Mouse (Mus musculus) brown adipose tissue, adult 24 weeks (tissue): ENCODE measurements around the gene Wfdc11. TPM values are rescaled to one million over a fixed set of nuclear protein-coding genes. Genes with fewer than 3 reads are reported as not detected.

Experiments used
- polyA plus RNA-seq: library from polyadenylated mRNA; stranded (reverse); fragments of >200 nt; gene quantifications from 2 replicates; pipeline ENCODE4 v1.2.4, GENCODE M21; 2012; ENCODE audit not compliant: missing spikeins, insufficient read depth, insufficient read length

Gene Wfdc11
- polyA plus RNA-seq, 1 experiment: not detected

Other genes starting within 250 kb of the Wfdc11 start
- gene Sdc4, start 230.2 kb downstream of the Wfdc11 start, polyA plus RNA-seq: 34.7 and 37.6 TPM in 2 replicates
- gene Sys1, start 217.1 kb downstream of the Wfdc11 start, polyA plus RNA-seq: 24.4 and 27.2 TPM in 2 replicates
- 2.4 TPM in 1 of 2 replicates, not detected in the other for gene Gm20458, start 213.1 kb downstream of the Wfdc11 start, polyA plus RNA-seq
- not detected in 2 replicates for gene Trp53tg5, start 200.4 kb downstream of the Wfdc11 start, polyA plus RNA-seq
- 23.0 and 26.8 TPM in 2 replicates for gene Dbndd2, start 188.0 kb downstream of the Wfdc11 start, polyA plus RNA-seq
- gene Pigt, start 176.6 kb downstream of the Wfdc11 start, polyA plus RNA-seq: 15.7 and 21.6 TPM in 2 replicates
- gene Wfdc2, start 111.7 kb downstream of the Wfdc11 start, polyA plus RNA-seq: not detected in 2 replicates
- not detected in 2 replicates for gene Spint3, start 100.6 kb downstream of the Wfdc11 start, polyA plus RNA-seq
- not detected in 2 replicates for gene Wfdc6a, start 88.6 kb downstream of the Wfdc11 start, polyA plus RNA-seq
- gene Eppin, start 80.5 kb downstream of the Wfdc11 start, polyA plus RNA-seq: not detected in 2 replicates
- not detected in 2 replicates for gene Wfdc6b, start 60.6 kb downstream of the Wfdc11 start, polyA plus RNA-seq
- not detected in 2 replicates for gene Wfdc8, start 60.5 kb downstream of the Wfdc11 start, polyA plus RNA-seq
- not detected in 2 replicates for gene Wfdc16, start 35.3 kb downstream of the Wfdc11 start, polyA plus RNA-seq
- gene Wfdc10, start 18.0 kb downstream of the Wfdc11 start, polyA plus RNA-seq: not detected in 2 replicates
- not detected in 2 replicates for gene Wfdc9, start 17.5 kb downstream of the Wfdc11 start, polyA plus RNA-seq
- not detected in 2 replicates for gene Wfdc13, start 11.0 kb upstream of the Wfdc11 start, polyA plus RNA-seq
- not detected in 2 replicates for gene Spint4, start 24.4 kb upstream of the Wfdc11 start, polyA plus RNA-seq
- not detected in 2 replicates for gene Spint5, start 41.2 kb upstream of the Wfdc11 start, polyA plus RNA-seq
- not detected in 2 replicates for gene Wfdc3, start 71.8 kb upstream of the Wfdc11 start, polyA plus RNA-seq
- 12.7 and 16.6 TPM in 2 replicates for gene Dnttip1, start 71.9 kb upstream of the Wfdc11 start, polyA plus RNA-seq
- 1.4 and 3.8 TPM in 2 replicates for gene Ube2c, start 95.8 kb upstream of the Wfdc11 start, polyA plus RNA-seq
- 204 and 410 TPM in 2 replicates for gene Tnnc2, start 105.9 kb upstream of the Wfdc11 start, polyA plus RNA-seq
- 28.2 and 36.8 TPM in 2 replicates for gene Snx21, start 111.7 kb upstream of the Wfdc11 start, polyA plus RNA-seq
- 15.5 and 16.3 TPM in 2 replicates for gene Acot8, start 130.8 kb upstream of the Wfdc11 start, polyA plus RNA-seq
- gene Zswim3, start 131.0 kb upstream of the Wfdc11 start, polyA plus RNA-seq: 1.5 and 3.6 TPM in 2 replicates
- gene Zswim1, start 148.6 kb upstream of the Wfdc11 start, polyA plus RNA-seq: 4.1 and 5.3 TPM in 2 replicates
- gene Spata25, start 154.4 kb upstream of the Wfdc11 start, polyA plus RNA-seq: not detected in 2 replicates
- gene Ctsa, start 158.8 kb upstream of the Wfdc11 start, polyA plus RNA-seq: 44.9 and 55.0 TPM in 2 replicates
- gene Neurl2, start 159.4 kb upstream of the Wfdc11 start, polyA plus RNA-seq: 1.1 and 4.1 TPM in 2 replicates
- gene Pltp, start 183.6 kb upstream of the Wfdc11 start, polyA plus RNA-seq: 59.0 and 82.5 TPM in 2 replicates
- 21.6 and 25.6 TPM in 2 replicates for gene Pcif1, start 205.2 kb upstream of the Wfdc11 start, polyA plus RNA-seq
- 6.2 and 6.9 TPM in 2 replicates for gene Zfp335, start 237.7 kb upstream of the Wfdc11 start, polyA plus RNA-seq